Mouse (Mus musculus) heart, adult 2 months (tissue): ENCODE data around the gene Trappc6b. TPM values are rescaled to one million over a fixed set of nuclear protein-coding genes. Genes with fewer than 3 reads are reported as not detected.

Source experiments
- DNase-seq, 2 experiments: peaks; one replicate each; pipeline ENCODE4 v3.0.0; 2021
- H3K27ac ChIP-seq: fragments of 200-600 bp; 2 replicates; pipeline ENCODE4 v1.8.1; 2022
- H3K27me3 ChIP-seq: fragments of 200-500 bp; 2 replicates; pipeline ENCODE4 v1.6.1; 2012; ENCODE audit warnings: mild to moderate bottlenecking, low read length, inconsistent platforms, mixed read lengths; ENCODE audit not compliant: control insufficient read depth, insufficient read depth
- H3K36me3 ChIP-seq: fragments of 200-500 bp; 2 replicates; pipeline ENCODE4 v1.6.1; 2012; ENCODE audit warnings: low read length, inconsistent platforms; ENCODE audit not compliant: control insufficient read depth, insufficient read depth
- H3K4me1 ChIP-seq: fragments of 200-500 bp; 2 replicates; pipeline ENCODE4 v1.6.1; 2011; ENCODE audit warnings: low read length; ENCODE audit not compliant: control insufficient read depth, insufficient read depth
- H3K4me3 ChIP-seq: fragments of 200-600 bp; 2 replicates; pipeline ENCODE4 v1.8.1; 2022
- H3K79me2 ChIP-seq: fragments of 200-500 bp; replicated peaks from 2 replicates; pipeline ENCODE4 v1.6.1; 2012; ENCODE audit warnings: mild to moderate bottlenecking, inconsistent platforms, low read length, moderate library complexity, mixed read lengths; ENCODE audit not compliant: control insufficient read depth, insufficient read depth
- H3K9ac ChIP-seq: fragments of 200-500 bp; 2 replicates; pipeline ENCODE4 v1.6.1; 2012; ENCODE audit warnings: low read depth, mild to moderate bottlenecking, control low read depth, inconsistent platforms, low read length, mixed read lengths
- CTCF ChIP-seq: fragments of 200-600 bp; IDR thresholded peaks from 2 replicates; pipeline ENCODE4 v1.8.1; 2022; ENCODE audit warnings: antibody characterized with exemption, mild to moderate bottlenecking, moderate library complexity
- EP300 ChIP-seq: fragments of 200-500 bp; IDR thresholded peaks from 2 replicates; pipeline ENCODE4 v1.6.1; 2011; ENCODE audit warnings: low read depth, low read length, control low read depth; ENCODE audit not compliant: insufficient read depth
- POLR2A ChIP-seq: fragments of 200-500 bp; IDR thresholded peaks from 2 replicates; pipeline ENCODE4 v1.6.1; 2011; ENCODE audit warnings: mild to moderate bottlenecking, low read depth, low read length, control low read depth; ENCODE audit not compliant: insufficient read depth
- WGBS: fragments of 180-500 bp; shearing (Covaris S2); methylation state at CpG from one replicate; pipeline ENCODE4 v1.1.7; 2018; 5-methylcytosine and 5-hydroxymethylcytosine counted together
- intact Hi-C: fragments of 180-260 bp; cut with DNase I; formaldehyde crosslinking; loops from one replicate; pipeline ENCODE4 v1.15.1; 2025
- polyA plus RNA-seq: library from polyadenylated mRNA; depleted of rRNA; stranded (reverse); fragments of >200 nt; gene quantifications from 2 replicates; pipeline ENCODE4 v1.2.3, GENCODE M21; 2012
- total RNA-seq, 2 experiments: library from RNA; stranded (reverse); gene quantifications; 2 replicates each; pipeline ENCODE4 v1.2.3; 2021

Gene Trappc6b
- total and polyA plus RNA-seq, 3 experiments, result 46.8 to 86.0 (median 70.8) TPM

- no peak for DNase-seq
- intact Hi-C loops, result no loop called here
- Histone ChIP-seq H3K36me3 (no peaks in the 10 kb centered on the region), H3K9ac (no peak overlapping the region), H3K27ac (no peak overlapping the region), H3K27me3 (no peaks in the 10 kb centered on the region), H3K79me2 (no peaks in the 10 kb centered on the region), H3K4me1 (no peaks in the 10 kb centered on the region), H3K4me3 (no peak overlapping the region)
- 89% methylated on average over 2 of the region's 2 CpGs for WGBS
- TF ChIP-seq POLR2A (no peak), CTCF (no peak), EP300 (no peak)
These were observed 41.4 kb downstream of the Trappc6b start for GRCm38 (mm10) chr12:59019891-59020290.

- no peaks in the 10 kb centered on the region for H3K36me3 ChIP-seq
- intact Hi-C loops, result no loop called here
These were observed 43.3 kb downstream of the Trappc6b start for GRCm38 (mm10) chr12:59017970-59018369.

DNA sequence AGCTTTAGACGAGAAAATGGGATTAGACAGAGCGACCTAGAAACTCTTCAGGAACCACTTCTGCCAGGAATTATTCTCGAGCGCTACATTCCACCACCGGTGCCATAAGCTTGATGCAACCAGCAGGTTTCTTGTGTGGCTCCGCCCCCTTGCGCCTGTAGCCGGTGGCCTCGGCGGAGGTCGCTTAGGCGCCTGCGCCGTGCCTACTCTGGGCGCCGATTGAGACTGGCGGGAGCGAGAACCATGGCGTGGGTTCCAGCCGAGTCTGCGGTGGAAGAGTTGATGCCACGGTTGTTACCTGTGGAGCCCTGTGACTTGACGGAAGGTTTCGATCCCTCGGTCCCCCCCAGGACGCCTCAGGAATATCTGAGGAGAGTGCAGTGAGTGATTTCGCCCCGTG, 48.0 kb downstream of the Trappc6b start, which contains the start of gene Gemin2:
Gene Gemin2, plus strand, starts transcription at position 160 of the 400 bp plus-strand sequence.
- H3K27ac ChIP-seq, result peak within 1 kb of the TSS; percentile 95
- intact Hi-C loops, result loop anchor here (2.0 to 5.0 kb wide), 3 partner anchors 48 to 1781 kb away; partner anchors contain the start of genes Fbxo33, Mipol1, Prps1l3 and Trappc6b
- WGBS, result under 1% methylated on average over 28 of the region's 28 CpGs

More at GRCm38 (mm10) chr12:59017970-59018369, 43.3 kb downstream of the Trappc6b start:
- Histone ChIP-seq H3K4me1 (peaks cover 1% of the 10 kb centered on the region; the same call in 1 of the 2 replicates), H3K9ac (no peak overlapping the region), H3K4me3 (no peak overlapping the region), H3K79me2 (no peaks in the 10 kb centered on the region), H3K27ac (no peak overlapping the region), H3K27me3 (no peaks in the 10 kb centered on the region)
- DNase-seq, result no peak
- TF ChIP-seq CTCF (no peak), POLR2A (no peak), EP300 (no peak)
- WGBS, result 87% methylated on average over 8 of the region's 8 CpGs

GRCm38 (mm10) chr12:59012710-59013091, 48.6 kb downstream of the Trappc6b start:
- H3K27me3 ChIP-seq, result no peaks in the 10 kb centered on the region
- peak overlapping the region; percentile 69 for H3K4me3 ChIP-seq
- DNase-seq, result no peak
- intact Hi-C loops, result loop anchor here (1.0 to 5.0 kb wide), 4 partner anchors 48 to 1780 kb away; partner anchors contain the start of genes Fbxo33, Mipol1, Prps1l3 and Trappc6b
- WGBS, result 0% methylated on average over 7 of the region's 7 CpGs
- peaks cover 3% of the 10 kb centered on the region for H3K79me2 ChIP-seq
- H3K9ac ChIP-seq, result peak overlapping the region; percentile 56; the same call in 1 of the 2 replicates
- TF ChIP-seq CTCF (no peak), POLR2A (no peak), EP300 (no peak)
- peaks cover 7% of the 10 kb centered on the region for H3K36me3 ChIP-seq
- peaks cover 9% of the 10 kb centered on the region for H3K4me1 ChIP-seq
- peak overlapping the region; percentile 95 for H3K27ac ChIP-seq

More for the DNA sequence above, 48.0 kb downstream of the Trappc6b start, which contains the start of gene Gemin2:
- Histone ChIP-seq H3K79me2 (peaks cover 3% of the 10 kb centered on the region), H3K4me1 (peaks cover 9% of the 10 kb centered on the region), H3K9ac (peak within 1 kb of the TSS; percentile 72), H3K4me3 (peak within 1 kb of the TSS; percentile 69), H3K36me3 (peaks cover 4% of the 10 kb centered on the region), H3K27me3 (no peaks in the 10 kb centered on the region)
- TF ChIP-seq POLR2A, result peak; percentile 94
- peak; percentile 41 for TF ChIP-seq CTCF
- 0 out of 2 replicates have a peak, but pooled peaks have one; percentile 42 for TF ChIP-seq EP300
- DNase-seq, result peak; percentile 90 to 94

GRCm38 (mm10) chr12:59011844-59012709, 49.2 kb downstream of the Trappc6b start, which contains the start of gene Sec23a:
TSS of gene Sec23a (minus strand) at chr12:59012017.
- Histone ChIP-seq H3K4me3 (peak within 1 kb of the TSS; percentile 69), H3K36me3 (peaks cover 10% of the 10 kb centered on the region), H3K27me3 (no peaks in the 10 kb centered on the region), H3K79me2 (peaks cover 3% of the 10 kb centered on the region), H3K27ac (peak within 1 kb of the TSS; percentile 95), H3K4me1 (peaks cover 9% of the 10 kb centered on the region), H3K9ac (peak within 1 kb of the TSS; percentile 78)
- TF ChIP-seq POLR2A (peak; percentile 96), CTCF (no peak), EP300 (peak; percentile 74)
- peak; percentile 99 for DNase-seq
- under 1% methylated on average over 48 of the region's 48 CpGs for WGBS
- intact Hi-C loops, result loop anchor here (1.0 to 5.0 kb wide), 4 partner anchors 49 to 1780 kb away; partner anchors contain the start of genes Fbxo33, Mipol1, Prps1l3 and Trappc6b
